Mouse (Mus musculus): Measurements from ENCODE around the gene Eya4. TPM values are rescaled to one million over a fixed set of nuclear protein-coding genes. Genes with fewer than 3 reads are reported as not detected.

Gene Eya4
- polyA plus RNA-seq, 1 experiment, result 6.9 TPM

DNA sequence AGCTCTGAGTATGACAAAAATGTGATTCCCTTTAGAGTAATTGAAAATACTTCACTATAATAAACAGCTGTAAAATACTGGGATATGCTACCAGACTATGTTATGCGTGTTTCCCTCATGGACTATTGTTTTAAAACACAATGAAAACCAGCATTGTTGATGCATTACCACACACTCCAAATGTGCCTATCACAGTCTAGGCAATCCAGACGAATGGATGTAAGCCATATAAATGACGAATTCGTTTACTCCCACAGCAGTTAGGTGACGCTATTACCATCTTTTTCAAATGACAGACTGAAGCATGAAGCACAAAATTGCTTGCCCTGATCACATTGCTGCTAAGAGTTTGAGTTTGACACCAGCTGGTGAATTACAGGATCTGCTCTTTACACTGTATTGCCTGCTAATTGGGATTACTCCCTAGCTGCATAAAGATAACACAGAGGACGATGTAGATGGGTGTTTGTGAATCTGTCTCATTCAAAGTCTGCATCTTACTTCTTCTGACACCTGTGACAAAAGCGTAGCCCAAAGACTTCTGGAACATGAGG is 185.4 kb downstream of the Eya4 start:
- no peaks in the 10 kb centered on the region for H3K36me3 ChIP-seq (ENCODE audit: control insufficient read depth, insufficient read depth, low read length, poor library complexity, severe bottlenecking)
- H3K27ac ChIP-seq (ENCODE audit: insufficient read depth, low read length), result no peak overlapping the region
- TF ChIP-seq POLR2A (IDR thresholded peaks at IDR 0.05; ENCODE audit: insufficient read depth, low read length) (no peak), CTCF (IDR thresholded peaks at IDR 0.05; ENCODE audit: low read depth, low read length) (no peak), EP300 (IDR thresholded peaks at IDR 0.05; ENCODE audit: insufficient read depth, low read depth, low read length) (no peak)
- no peak overlapping the region for H3K9ac ChIP-seq (ENCODE audit: low read depth, poor library complexity, severe bottlenecking)
- H3K4me1 ChIP-seq (ENCODE audit: control insufficient read depth, insufficient read depth, low read length), result no peaks in the 10 kb centered on the region
- H3K27me3 ChIP-seq (ENCODE audit: control insufficient read depth, insufficient read depth, low read length, poor library complexity, severe bottlenecking), result no peaks in the 10 kb centered on the region
- no peaks in the 10 kb centered on the region for H3K9me3 ChIP-seq (replicated peaks; ENCODE audit: control insufficient read depth, insufficient read depth, low read length, poor library complexity, severe bottlenecking)
- H3K4me3 ChIP-seq (ENCODE audit: low read depth, low read length), result no peak overlapping the region

GRCm38 (mm10) chr10:23159844-23160243 is 190.7 kb downstream of the Eya4 start:
- Histone ChIP-seq H3K4me1 (ENCODE audit: control insufficient read depth, insufficient read depth, low read length) (no peaks in the 10 kb centered on the region), H3K4me3 (ENCODE audit: low read depth, low read length) (no peak overlapping the region), H3K36me3 (ENCODE audit: control insufficient read depth, insufficient read depth, low read length, poor library complexity, severe bottlenecking) (no peaks in the 10 kb centered on the region), H3K9me3 (replicated peaks; ENCODE audit: control insufficient read depth, insufficient read depth, low read length, poor library complexity, severe bottlenecking) (no peaks in the 10 kb centered on the region), H3K9ac (ENCODE audit: low read depth, poor library complexity, severe bottlenecking) (no peak overlapping the region), H3K27me3 (ENCODE audit: control insufficient read depth, insufficient read depth, low read length, poor library complexity, severe bottlenecking) (no peaks in the 10 kb centered on the region), H3K27ac (ENCODE audit: insufficient read depth, low read length) (no peak overlapping the region)
- TF ChIP-seq CTCF (IDR thresholded peaks at IDR 0.05; ENCODE audit: low read depth, low read length), result no peak

DNA sequence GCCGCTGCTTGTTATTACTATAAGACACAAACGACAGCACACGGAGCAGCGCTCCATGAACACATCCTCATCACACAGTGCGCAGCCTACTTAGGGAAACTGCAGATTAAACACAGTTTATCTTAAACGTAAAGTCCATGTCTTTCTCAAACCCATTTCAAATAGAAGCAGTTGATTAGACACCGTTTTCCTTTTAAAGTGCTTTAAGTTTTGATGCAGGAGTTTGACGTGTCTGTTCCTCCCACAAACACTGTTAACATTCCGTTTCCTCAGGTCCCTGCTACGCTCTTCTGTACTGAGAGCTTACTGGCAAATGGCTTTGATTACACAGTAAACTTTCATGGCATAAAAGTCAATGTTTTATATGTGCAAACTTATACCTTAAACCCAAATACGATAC is 191.4 kb downstream of the Eya4 start:
- TF ChIP-seq CTCF (IDR thresholded peaks at IDR 0.05; ENCODE audit: low read depth, low read length) (no peak), POLR2A (IDR thresholded peaks at IDR 0.05; ENCODE audit: insufficient read depth, low read length) (no peak), EP300 (IDR thresholded peaks at IDR 0.05; ENCODE audit: insufficient read depth, low read depth, low read length) (no peak)
- Histone ChIP-seq H3K36me3 (ENCODE audit: control insufficient read depth, insufficient read depth, low read length, poor library complexity, severe bottlenecking) (no peaks in the 10 kb centered on the region), H3K4me3 (ENCODE audit: low read depth, low read length) (no peak overlapping the region), H3K9me3 (replicated peaks; ENCODE audit: control insufficient read depth, insufficient read depth, low read length, poor library complexity, severe bottlenecking) (no peaks in the 10 kb centered on the region), H3K4me1 (ENCODE audit: control insufficient read depth, insufficient read depth, low read length) (no peaks in the 10 kb centered on the region), H3K27me3 (ENCODE audit: control insufficient read depth, insufficient read depth, low read length, poor library complexity, severe bottlenecking) (no peaks in the 10 kb centered on the region), H3K9ac (ENCODE audit: low read depth, poor library complexity, severe bottlenecking) (no peak overlapping the region), H3K27ac (ENCODE audit: insufficient read depth, low read length) (no peak overlapping the region)

DNA sequence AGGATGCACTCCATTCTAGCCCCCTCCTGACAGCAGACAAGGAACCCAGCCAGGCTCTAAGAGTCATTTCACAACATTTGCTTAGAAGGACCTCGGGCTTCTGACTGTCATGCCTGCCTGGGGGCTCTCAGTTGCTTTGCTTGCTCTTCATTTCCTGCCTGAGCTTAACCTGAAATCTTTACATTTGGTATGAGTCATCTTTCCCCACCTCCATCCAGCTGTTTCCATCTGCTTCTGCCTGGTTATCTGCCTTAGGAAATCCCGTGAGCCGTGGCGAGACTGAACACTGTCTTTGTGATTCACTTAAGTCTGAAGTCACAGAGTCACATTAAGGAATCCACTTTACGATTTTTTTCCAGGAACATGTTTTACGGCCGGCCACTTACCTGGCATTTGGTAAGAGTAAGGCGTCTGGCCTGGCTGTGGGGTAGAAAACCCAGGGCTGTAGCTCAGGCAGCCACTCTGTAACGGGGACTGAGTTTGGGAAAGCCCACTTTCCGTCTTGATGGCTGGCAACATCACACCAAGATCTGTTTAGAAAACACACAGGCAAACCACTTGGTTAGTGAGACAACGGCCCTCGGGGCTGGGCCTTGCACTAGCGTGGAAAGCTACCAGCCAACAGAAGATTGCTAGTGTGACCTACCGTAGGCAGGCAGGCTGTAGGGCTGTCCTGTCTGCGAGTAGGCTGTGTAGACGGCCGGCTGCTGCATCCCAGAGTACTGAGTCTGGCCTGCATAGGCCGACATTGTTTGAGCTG is 193.5 kb downstream of the Eya4 start:
- no peaks in the 10 kb centered on the region for H3K4me1 ChIP-seq (ENCODE audit: control insufficient read depth, insufficient read depth, low read length)
- H3K36me3 ChIP-seq (ENCODE audit: control insufficient read depth, insufficient read depth, low read length, poor library complexity, severe bottlenecking), result no peaks in the 10 kb centered on the region
- H3K9me3 ChIP-seq (replicated peaks; ENCODE audit: control insufficient read depth, insufficient read depth, low read length, poor library complexity, severe bottlenecking), result no peaks in the 10 kb centered on the region
- TF ChIP-seq CTCF (IDR thresholded peaks at IDR 0.05; ENCODE audit: low read depth, low read length) (no peak), POLR2A (IDR thresholded peaks at IDR 0.05; ENCODE audit: insufficient read depth, low read length) (no peak), EP300 (IDR thresholded peaks at IDR 0.05; ENCODE audit: insufficient read depth, low read depth, low read length) (no peak)
- H3K4me3 ChIP-seq (ENCODE audit: low read depth, low read length), result no peak overlapping the region
- H3K27me3 ChIP-seq (ENCODE audit: control insufficient read depth, insufficient read depth, low read length, poor library complexity, severe bottlenecking), result no peaks in the 10 kb centered on the region
- no peak overlapping the region for H3K9ac ChIP-seq (ENCODE audit: low read depth, poor library complexity, severe bottlenecking)
- H3K27ac ChIP-seq (ENCODE audit: insufficient read depth, low read length), result no peak overlapping the region

GRCm38 (mm10) chr10:23150401-23150800 is 200.2 kb downstream of the Eya4 start:
- no peaks in the 10 kb centered on the region for H3K4me1 ChIP-seq (ENCODE audit: control insufficient read depth, insufficient read depth, low read length)
- no peaks in the 10 kb centered on the region for H3K36me3 ChIP-seq (ENCODE audit: control insufficient read depth, insufficient read depth, low read length, poor library complexity, severe bottlenecking)
- H3K27me3 ChIP-seq (ENCODE audit: control insufficient read depth, insufficient read depth, low read length, poor library complexity, severe bottlenecking), result no peaks in the 10 kb centered on the region
- H3K27ac ChIP-seq (ENCODE audit: insufficient read depth, low read length), result no peak overlapping the region
- H3K9me3 ChIP-seq (replicated peaks; ENCODE audit: control insufficient read depth, insufficient read depth, low read length, poor library complexity, severe bottlenecking), result no peaks in the 10 kb centered on the region
- no peak overlapping the region for H3K4me3 ChIP-seq (ENCODE audit: low read depth, low read length)
- no peak overlapping the region for H3K9ac ChIP-seq (ENCODE audit: low read depth, poor library complexity, severe bottlenecking)
- TF ChIP-seq POLR2A (IDR thresholded peaks at IDR 0.05; ENCODE audit: insufficient read depth, low read length), result no peak
- TF ChIP-seq CTCF (IDR thresholded peaks at IDR 0.05; ENCODE audit: low read depth, low read length), result peak; percentile 61

- Histone ChIP-seq H3K27ac (ENCODE audit: insufficient read depth, low read length) (no peak overlapping the region), H3K9me3 (replicated peaks; ENCODE audit: control insufficient read depth, insufficient read depth, low read length, poor library complexity, severe bottlenecking) (no peaks in the 10 kb centered on the region), H3K9ac (ENCODE audit: low read depth, poor library complexity, severe bottlenecking) (no peak overlapping the region), H3K36me3 (ENCODE audit: control insufficient read depth, insufficient read depth, low read length, poor library complexity, severe bottlenecking) (no peaks in the 10 kb centered on the region), H3K4me1 (ENCODE audit: control insufficient read depth, insufficient read depth, low read length) (no peaks in the 10 kb centered on the region), H3K27me3 (ENCODE audit: control insufficient read depth, insufficient read depth, low read length, poor library complexity, severe bottlenecking) (no peaks in the 10 kb centered on the region), H3K4me3 (ENCODE audit: low read depth, low read length) (no peak overlapping the region)
- TF ChIP-seq EP300 (IDR thresholded peaks at IDR 0.05; ENCODE audit: insufficient read depth, low read depth, low read length) (no peak), POLR2A (IDR thresholded peaks at IDR 0.05; ENCODE audit: insufficient read depth, low read length) (no peak), CTCF (IDR thresholded peaks at IDR 0.05; ENCODE audit: low read depth, low read length) (no peak)
Measured at GRCm38 (mm10) chr10:23144616-23145015, 206.0 kb downstream of the Eya4 start.

Data from ES-Bruce4 (cell line).